Mouse (Mus musculus): ENCODE measurements at regions not wholly inside any gene's neighbourhood (a gene's known extent, or its start where the extent isn't known, plus 50 kb on each side); places are given as distances from the start of the nearest gene placed in this dataset.

DNA sequence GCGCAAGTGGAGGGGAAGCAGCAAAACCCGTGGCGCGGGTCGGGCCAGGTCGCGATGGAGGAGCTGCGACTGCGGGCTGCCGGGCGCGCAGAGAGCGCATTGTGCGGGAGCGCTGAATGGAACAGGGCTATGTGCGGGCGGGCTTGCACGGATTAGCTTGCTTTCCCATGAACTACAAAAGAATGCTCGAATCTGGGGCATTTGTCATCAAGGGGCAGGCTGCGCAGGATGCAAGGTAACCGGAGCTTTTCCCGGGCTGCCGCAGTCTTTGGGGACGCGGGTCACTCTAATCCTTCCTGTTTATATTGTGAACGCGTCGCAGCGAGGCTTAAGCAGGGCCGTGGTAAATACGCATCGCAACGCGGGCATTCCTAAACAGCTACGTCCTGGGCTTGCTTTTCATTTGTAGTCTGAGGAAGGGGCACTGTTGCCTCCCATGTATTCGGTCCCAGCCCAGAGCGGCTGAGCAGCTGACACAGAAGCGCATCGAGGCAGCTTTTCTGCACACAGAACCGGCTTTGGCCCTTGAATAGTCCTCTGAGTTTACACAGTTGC is 64.8 kb upstream of the Akt3 start:
- no peak for TF ChIP-seq CTCF (IDR thresholded peaks at IDR 0.05; ENCODE audit: borderline replicate concordance, insufficient read depth, low read depth, low read length)
- TF ChIP-seq POLR2A (IDR thresholded peaks at IDR 0.05; ENCODE audit: borderline replicate concordance, insufficient read depth, low read length) = no peak

Data from cerebellum, adult 2 months (tissue).